Mouse (Mus musculus) frontal cortex, adult 2 months (tissue): ENCODE measurements around the gene Gm21962. TPM values are rescaled to one million over a fixed set of nuclear protein-coding genes. Genes with fewer than 3 reads are reported as not detected.
A peak's percentile ranks its signal among the peaks of the same experiment; 100 is the strongest.
"Not testable (repeated sequence)": the region's sequence is repeated elsewhere in the genome, so short reads cannot be mapped to it uniquely, and the experiment has no call there.

ENCODE experiments used
- DNase-seq, 2 experiments: peaks; one replicate each; pipeline ENCODE4 v3.0.0; 2022; ENCODE audit warnings: low spot score in 1 of 2; ENCODE audit errors: extremely low spot score in 1 of 2
- polyA plus RNA-seq: library from polyadenylated mRNA; depleted of rRNA; stranded (reverse); fragments of >200 nt; gene quantifications from 2 replicates; pipeline ENCODE4 v1.2.3, GENCODE M21; 2012; rRNA removed

Gene Gm21962
- polyA plus RNA-seq = not detected in 2 replicates

GRCm38 (mm10) chr3:137671224-137671623, at the start of gene Gm21962:
Gene Gm21962, plus strand, starts transcription at chr3:137671524.
- not testable (repeated sequence) for DNase-seq

GRCm38 (mm10) chr3:137622091-137622490, 49.2 kb upstream of the Gm21962 start:
- DNase-seq = no peak

GRCm38 (mm10) chr3:137622895-137623580, 48.3 kb upstream of the Gm21962 start:
- DNase-seq = no peak

- no peak for DNase-seq
These were observed 47.6 kb upstream of the Gm21962 start for GRCm38 (mm10) chr3:137623581-137624362.

- no peak for DNase-seq
These were observed 46.3 kb upstream of the Gm21962 start for GRCm38 (mm10) chr3:137625054-137625453.

GRCm38 (mm10) chr3:137633726-137634125, 37.6 kb upstream of the Gm21962 start:
- no peak for DNase-seq

- no peak for DNase-seq
These were observed 34.8 kb upstream of the Gm21962 start for GRCm38 (mm10) chr3:137636571-137636970.

- DNase-seq = no peak
These were observed 30.1 kb upstream of the Gm21962 start for GRCm38 (mm10) chr3:137641238-137641637.

- no peak for DNase-seq
These were observed 29.2 kb upstream of the Gm21962 start for GRCm38 (mm10) chr3:137642137-137642536.

GRCm38 (mm10) chr3:137642568-137642967, 28.8 kb upstream of the Gm21962 start:
- no peak for DNase-seq

GRCm38 (mm10) chr3:137644081-137644480, 27.2 kb upstream of the Gm21962 start:
- no peak for DNase-seq

GRCm38 (mm10) chr3:137644947-137645346, 26.4 kb upstream of the Gm21962 start:
- DNase-seq = no peak

GRCm38 (mm10) chr3:137647427-137648100, 23.8 kb upstream of the Gm21962 start:
- DNase-seq = peak; percentile 49 to 51

- no peak for DNase-seq
These were observed 22.2 kb upstream of the Gm21962 start for GRCm38 (mm10) chr3:137649112-137649511.

GRCm38 (mm10) chr3:137652853-137653252, 18.5 kb upstream of the Gm21962 start:
- DNase-seq = no peak

- peak in 1 of 2 experiments; percentile 41 for DNase-seq
These were observed 9.6 kb downstream of the Gm21962 start for GRCm38 (mm10) chr3:137680923-137681322.

- peak; percentile 7 to 65 for DNase-seq
These were observed 11.8 kb downstream of the Gm21962 start for GRCm38 (mm10) chr3:137682911-137683806.

- no peak for DNase-seq
These were observed 12.6 kb downstream of the Gm21962 start for GRCm38 (mm10) chr3:137683807-137684403.

GRCm38 (mm10) chr3:137686932-137687331, 15.6 kb downstream of the Gm21962 start:
- DNase-seq = no peak

GRCm38 (mm10) chr3:137691503-137691902, 20.2 kb downstream of the Gm21962 start:
- no peak for DNase-seq
